Mouse (Mus musculus) left cerebral cortex, adult 11 months (tissue): ENCODE measurements around the gene Gm10251.
"Not testable (repeated sequence)": the region's sequence is repeated elsewhere in the genome, so short reads cannot be mapped to it uniquely, and the experiment has no call there.

Source experiments
- DNase-seq: peaks from one replicate; pipeline ENCODE4 v3.0.0; 2022; ENCODE audit warnings: low spot score

Gm10251 gene

GRCm38 (mm10) chr14:6684070-6684469 is at the start of gene Gm10251:
TSS of gene Gm10251 (minus strand) at chr14:6684170.
- not testable (repeated sequence) for DNase-seq

- DNase-seq, result not testable (repeated sequence)
Observed at GRCm38 (mm10) chr14:6720151-6720550, 36.2 kb upstream of the Gm10251 start, which contains the start of gene Gm8050. TSS of gene Gm8050 (minus strand) at chr14:6720251.

GRCm38 (mm10) chr14:6622318-6622717 is 61.7 kb downstream of the Gm10251 start, which contains the start of gene Gm3460:
TSS of gene Gm3460 (minus strand) at chr14:6622418.
- not testable (repeated sequence) for DNase-seq

- DNase-seq, result not testable (repeated sequence)
Observed at GRCm38 (mm10) chr14:6606436-6606835, 77.5 kb downstream of the Gm10251 start.

GRCm38 (mm10) chr14:6605004-6605403 is 79.0 kb downstream of the Gm10251 start:
- DNase-seq, result not testable (repeated sequence)

- DNase-seq, result not testable (repeated sequence)
Observed at GRCm38 (mm10) chr14:6604551-6604950, 79.4 kb downstream of the Gm10251 start.

GRCm38 (mm10) chr14:6590513-6590912 is 93.5 kb downstream of the Gm10251 start, which contains the start of gene Gm3629:
TSS of gene Gm3629 (minus strand) at chr14:6590613.
- not testable (repeated sequence) for DNase-seq
